Mouse (Mus musculus): ENCODE data around the gene Tph2.

The Tph2 gene

DNA sequence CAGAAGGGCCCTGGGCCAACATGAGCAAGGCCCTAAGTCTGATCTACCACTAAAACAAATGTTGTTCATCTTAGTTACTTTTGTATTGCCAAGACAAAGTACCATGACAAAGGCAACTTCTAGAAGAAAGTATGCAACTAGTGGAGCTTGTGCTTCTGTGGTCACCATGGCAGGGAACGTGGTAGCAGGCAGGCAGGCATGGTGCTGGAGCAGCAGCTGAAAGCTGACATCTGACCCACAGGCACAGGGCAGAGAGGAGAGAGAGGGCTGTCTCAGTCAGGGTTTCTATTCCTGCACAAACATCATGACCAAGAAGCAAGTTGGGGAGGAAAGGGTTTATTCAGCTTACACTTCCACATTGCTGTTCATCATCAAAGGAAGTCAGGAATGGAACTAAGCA is 56.9 kb downstream of the Tph2 start:
- no peak for DNase-seq

DNA sequence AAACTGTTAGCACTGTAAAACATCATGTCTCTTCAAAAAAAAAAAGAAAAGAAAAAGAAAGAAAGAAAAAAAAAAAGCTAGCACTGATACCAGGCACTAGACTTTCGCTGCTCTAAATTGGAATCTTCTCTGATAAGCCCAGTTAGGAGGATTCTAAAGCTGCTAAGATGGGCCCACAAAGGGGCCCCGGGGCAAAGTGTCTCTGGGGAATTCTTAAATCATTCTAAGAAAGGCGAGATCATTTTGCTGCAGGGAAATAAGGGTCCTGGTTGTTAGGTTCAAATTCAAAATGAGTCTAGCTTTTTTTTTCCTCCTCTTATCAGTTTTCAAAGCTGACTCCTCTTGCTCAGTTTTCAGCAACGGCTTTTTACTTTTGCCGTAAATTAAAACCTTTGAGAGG is 59.3 kb downstream of the Tph2 start:
- DNase-seq = no peak

DNA sequence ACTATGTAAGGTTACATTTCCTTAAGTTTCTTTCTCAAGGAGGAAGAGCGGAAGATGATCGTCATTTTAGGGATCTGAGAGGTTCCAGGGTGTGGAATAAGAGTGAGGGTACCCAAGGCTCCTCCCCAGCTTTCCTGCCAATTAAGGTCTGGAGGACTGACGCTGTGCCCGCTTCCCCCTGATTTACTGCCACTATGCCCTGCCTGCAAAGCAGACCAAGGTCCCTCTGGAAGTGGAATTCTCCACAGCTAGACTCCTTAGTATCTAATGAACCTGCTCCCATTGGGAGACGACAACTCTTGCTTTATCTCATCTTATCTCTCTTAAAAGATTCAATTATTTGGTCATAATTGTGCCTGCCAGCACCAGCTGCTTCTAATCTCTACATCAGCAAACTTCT is 59.8 kb downstream of the Tph2 start:
- DNase-seq = no peak

DNA sequence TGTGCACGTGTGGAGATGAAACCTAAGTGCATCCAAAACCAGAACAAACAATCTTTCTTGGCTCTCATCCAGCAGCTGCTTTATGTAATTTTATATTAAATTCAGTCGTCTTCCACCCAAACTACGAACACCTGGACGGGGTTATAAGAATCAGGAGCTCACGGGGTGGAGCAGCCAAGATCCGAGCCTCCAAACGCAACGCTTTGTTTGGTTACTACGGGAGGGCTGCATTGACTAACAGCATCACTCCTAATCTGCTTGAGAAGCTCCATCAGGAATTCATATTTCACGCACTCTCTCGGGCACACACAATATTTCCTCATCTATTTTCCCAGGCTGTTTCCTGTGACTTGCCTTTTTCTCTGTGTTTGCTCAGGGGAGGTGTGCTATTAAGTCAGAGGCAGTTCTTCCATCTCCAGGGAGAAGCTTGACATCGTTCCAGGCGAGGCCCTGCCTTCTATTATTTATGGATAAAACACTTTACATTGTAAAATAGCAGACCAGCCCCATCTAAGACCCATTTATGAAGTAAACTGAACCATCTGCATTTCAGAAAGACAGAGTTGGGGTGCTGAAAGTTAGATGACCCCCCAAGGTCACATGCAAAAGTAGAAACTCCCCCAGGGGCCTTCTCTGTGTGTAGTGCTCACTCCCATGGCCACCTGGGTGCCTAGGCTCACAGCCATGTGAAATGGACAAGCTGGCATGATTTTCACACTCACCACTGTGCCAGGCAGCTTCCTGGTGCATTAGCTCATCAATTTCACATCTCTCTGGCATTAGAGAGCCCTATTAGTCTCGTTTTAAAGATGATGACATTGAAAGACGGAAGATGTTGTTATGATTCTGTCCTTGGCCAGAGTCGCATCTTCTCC is 76.9 kb downstream of the Tph2 start:
- no peak for DNase-seq

DNA sequence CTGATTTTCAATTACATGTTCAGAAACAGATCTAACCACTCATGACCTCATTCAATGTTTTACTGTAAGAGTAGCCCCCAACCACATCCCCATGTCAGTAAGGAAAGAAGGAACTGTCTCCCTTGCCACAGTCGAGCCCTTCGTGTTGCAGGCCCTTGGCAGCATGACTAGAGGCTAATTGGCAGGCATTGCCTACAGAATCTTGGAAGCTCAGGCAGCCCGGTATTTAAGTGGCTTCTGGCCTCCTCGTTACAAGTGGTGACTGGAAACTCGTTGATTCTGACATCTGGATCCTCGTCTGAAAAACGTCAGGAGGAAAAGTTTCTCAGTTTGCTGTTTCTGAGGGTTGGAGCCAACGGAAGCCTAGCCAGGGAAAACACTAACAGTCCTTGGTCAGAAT is 80.6 kb downstream of the Tph2 start:
- DNase-seq = no peak

DNA sequence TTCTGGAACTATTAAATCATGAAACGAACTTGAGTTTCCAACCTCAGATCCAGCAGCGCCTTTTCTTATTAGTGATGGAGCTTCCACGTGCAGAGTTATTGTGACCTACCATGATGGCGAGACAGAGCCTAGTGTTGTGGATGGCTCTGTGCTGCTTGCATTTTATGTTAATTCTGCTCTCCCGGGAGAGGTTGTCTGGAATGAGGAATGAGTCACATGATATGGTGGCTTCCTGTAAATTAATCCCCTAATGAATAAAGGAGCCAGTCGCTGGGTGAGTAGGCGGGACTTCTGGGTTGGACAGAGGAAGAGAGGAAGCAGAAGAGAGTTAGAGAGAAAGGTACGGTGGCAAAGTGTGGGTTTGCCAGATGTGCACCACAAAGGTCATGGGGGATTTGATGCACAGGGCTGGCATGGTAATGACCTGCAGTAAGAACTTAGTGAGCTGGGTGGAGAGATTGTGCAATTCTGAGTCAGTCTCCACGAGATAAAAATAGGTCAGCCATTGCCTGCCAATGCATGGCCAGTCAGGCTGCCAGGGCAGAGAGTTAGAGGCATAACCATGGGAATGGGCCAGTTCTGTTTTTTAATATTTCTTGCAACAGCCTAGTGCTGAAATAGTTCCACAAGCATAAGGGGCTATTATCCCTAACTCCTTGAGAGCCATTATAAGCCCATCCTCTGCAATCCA is 84.8 kb downstream of the Tph2 start:
- DNase-seq = no peak

DNA sequence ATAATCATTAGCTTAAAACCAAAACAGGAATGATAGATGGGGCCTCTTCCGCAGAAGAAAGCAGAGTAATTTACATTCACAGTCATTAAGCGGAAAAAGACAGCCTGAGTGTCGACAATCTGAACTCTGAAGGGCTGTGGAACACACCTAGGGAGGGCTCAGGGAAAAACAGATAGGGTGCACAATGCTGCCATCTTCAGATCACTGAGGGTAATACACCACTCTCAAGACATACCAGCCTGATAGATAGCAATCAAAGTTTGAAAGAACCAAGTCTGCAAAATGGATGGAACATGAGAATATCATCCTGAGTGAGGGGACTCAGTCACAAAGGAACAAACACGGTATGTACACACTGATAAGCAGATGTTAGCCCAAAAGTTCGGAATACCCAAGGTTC is 87.7 kb downstream of the Tph2 start:
- peak; percentile 64 for DNase-seq

DNA sequence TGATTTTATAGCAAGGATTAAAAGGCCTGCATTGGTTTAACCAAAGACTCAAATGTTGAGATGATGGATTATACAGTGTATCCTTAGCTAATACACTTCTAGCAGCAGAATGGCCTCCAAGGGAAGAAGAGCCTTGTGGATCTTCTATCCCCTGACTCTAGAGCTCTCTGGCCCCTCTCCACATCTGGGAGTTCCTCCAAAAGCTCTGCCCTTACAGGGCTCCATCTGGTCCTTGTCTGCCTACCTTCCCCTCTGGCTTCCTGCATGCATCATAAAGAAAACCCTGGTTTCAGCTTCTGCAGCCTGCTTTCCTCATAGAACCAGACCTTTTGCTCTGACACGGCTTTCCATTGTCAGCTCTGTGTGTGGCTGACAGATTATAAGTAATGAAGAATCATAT is 88.6 kb downstream of the Tph2 start:
- DNase-seq = no peak

DNA sequence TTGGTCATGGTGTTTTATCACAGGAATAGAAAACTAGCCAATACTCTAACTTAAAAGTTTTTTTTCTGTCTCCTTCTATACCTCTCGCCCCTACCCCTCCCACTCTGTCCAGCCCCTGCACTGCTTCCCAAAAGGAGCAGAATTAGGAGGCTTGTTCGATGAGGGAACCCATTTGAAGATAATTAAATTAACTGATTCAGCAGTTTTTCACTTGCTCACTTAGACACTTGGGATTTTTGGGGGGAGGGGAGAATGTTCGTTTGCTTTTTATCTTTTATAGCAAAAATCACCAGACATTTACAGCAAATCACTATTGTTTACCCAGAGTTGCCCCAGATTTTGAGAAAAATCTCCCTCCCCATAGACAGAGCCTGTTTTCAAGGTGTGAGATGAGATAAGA is 106.6 kb downstream of the Tph2 start:
- DNase-seq = no peak

DNA sequence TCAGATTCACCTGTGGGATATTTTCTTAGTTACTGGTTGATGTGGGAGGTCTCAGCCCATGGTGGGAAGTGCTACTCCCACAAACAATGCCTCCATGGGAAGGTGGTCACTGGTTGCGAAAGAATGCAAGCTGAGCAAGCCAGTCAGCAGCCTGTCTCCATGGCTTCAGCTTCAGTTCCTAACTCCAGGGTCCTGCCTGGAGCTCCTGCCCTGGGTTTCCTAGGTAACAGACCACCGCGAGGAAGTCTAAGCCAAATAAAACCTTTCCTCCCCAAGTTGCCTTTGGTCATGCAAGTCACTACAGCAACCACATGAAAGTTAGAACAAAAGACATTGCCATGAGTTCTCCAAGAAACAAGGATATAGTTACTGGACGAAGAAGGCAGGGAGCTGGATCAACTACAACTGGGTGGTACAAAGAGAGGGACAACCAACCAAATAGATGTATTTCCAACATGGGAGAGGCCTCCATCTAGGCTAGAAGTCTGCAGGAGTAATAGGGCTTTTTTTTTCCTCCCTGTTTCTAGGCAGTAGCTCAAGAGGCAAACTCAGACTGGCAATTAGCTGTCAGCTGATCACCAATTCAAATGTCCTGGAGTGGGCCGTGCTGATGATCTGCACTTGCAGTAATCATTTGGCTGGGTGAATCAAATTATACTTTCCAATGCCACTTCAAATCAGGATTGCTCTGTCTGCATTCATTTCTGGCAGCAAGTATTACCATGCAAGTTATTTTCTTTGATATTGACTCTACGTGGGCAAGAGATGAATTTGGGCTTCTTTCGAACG is 115.5 kb downstream of the Tph2 start:
- no peak for DNase-seq

DNA sequence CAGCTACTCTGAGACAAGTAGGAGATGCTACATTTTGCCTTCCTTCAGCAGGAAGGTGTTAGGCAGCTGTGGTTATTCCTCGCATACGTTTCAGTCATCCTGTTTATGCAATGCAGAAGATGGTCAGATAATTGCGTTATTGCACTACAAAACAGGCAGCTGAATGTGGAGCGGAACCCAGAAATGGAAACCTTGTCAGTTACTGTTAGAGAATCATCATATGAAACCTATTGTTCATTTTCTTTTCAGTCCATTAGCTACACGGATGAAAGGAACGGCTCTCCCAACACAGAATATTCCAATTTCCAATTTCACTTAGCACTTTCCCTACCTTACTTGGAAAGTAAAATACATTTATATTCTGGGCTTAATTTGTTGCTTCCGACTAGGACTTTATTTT is 120.9 kb downstream of the Tph2 start:
- DNase-seq = no peak

DNA sequence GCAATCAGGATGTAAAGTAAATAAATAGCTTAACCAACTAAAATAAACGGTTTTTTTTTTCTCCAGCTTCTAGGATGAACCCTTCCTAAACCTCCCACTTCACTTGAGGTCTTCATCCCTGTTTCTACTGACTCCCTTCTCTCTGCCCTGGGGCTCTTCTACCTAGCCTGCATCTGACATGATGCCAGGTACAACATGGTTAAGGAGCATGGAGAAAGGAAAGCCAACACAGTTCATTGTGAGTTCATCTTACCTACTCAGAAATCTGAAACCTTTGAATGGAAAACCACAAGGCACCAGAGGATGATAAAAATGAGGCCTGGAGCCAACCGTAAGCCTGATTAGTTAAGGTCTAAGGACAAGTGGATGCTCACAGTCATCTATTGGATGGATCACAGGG is 123.3 kb downstream of the Tph2 start:
- DNase-seq = no peak

DNA sequence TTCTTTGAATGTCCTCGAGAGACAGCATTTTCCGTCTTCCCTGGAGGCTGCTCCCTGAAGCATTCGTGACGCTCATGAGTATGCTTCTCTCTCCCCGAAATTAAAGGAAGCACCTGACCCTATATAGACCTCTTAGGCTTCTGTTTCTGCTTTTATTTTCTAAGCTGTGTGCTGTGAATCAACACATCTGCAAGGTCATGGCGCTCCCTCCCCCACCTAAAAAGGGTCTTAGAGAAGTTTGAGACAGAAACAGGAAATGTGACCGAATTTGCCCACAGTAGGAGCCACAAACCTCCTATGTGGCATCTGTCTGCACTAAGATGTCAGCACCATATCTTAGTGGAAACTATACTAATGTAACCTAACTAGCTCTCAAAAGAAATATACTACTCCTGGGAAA is 124.1 kb downstream of the Tph2 start:
- DNase-seq = no peak

DNA sequence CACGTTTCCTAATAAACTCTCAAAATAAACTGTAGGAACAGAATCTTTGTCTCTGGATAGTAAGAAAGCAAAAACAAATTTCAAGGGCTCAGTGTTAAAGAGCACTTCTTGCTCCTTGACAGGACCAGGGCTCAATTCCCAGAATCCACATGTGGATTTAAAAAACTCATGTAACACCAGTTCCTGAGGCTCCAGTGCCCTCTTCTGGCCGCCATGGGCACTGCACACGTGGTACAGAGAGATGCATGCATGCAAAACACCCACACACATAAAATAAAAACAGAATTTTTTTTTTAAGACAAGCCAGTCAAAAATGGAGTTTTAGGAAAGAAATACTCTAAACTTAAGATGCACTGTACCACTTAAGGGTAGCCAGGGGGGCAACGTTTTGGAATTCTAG is 133.2 kb downstream of the Tph2 start:
- peak; percentile 3 for DNase-seq

DNA sequence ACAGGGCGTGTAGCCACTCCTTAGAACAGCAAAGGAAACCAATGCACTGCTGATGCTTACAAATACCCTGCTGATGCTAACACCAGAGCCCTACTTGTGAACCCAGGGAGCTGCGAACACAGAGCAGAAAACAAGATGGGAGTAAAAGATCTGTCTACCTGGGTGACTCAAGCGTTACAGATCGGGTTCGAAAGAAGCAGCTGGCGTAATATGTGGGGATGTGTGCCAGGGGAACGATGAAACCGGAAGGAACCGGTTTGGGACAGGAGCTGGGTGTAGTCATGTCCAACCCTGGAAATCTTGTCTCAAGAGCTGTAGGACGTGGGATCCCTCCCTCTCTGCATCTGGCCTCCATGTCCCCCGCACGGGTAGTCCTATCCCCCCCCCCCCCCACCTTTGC is 134.1 kb downstream of the Tph2 start:
- no peak for DNase-seq

DNA sequence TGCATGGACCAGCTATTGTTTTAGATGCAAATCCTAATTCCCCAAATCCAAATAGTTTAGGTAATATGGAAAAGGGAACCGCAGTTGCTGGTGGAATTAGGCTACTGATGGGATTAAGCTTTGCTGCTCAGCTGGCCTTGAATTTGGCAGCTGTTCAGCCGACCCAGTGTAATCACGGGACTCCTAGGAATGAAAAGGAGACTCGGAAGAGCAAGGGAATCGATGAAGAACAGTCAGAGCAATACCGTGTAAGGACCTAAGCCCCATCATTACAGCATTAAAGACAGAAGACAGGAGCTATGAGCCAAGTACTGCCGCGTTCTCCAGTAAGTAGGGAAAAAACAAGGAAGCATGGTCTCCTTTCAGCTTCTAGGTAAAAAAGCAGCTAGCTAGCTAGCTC is 134.6 kb downstream of the Tph2 start:
- DNase-seq = no peak

DNA sequence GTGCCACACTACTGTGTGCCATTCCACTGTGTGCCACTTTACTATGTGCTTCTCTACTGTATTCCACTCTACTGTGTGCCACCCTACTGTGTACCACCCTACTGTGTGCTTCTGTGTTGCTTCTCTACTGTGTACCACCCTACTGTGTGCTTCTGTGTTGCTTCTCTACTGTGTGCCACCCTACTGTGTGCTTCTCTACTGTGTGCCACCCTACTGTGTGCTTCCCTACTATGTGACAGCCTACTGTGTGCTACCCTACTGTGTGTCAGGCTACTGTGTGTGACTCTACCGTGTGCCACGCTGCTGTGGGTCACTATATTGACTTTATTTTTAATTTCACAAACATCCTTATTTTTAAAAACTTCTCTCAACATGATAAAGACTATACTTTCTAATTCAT is 136.3 kb downstream of the Tph2 start:
- no peak for DNase-seq

DNA sequence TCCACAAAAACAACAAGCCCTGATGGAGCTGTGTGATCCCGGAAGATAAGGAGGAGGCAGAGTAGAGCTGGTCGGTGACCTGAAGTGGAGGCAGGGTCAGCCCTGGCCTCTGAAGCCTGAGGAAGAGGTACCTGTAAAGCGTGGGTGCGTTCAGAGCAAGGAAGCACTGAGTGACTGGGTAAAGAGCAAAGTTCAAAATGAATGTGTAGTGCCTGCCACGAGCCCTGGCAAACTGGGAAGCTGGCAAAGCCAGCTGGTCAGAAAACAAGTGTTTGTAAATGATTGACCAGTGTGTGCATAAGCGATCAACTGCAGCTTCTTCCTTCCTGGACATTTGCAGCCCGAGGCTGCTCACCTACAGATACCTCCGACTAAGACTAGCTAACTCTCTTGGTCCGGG is 149.1 kb downstream of the Tph2 start:
- DNase-seq = peak; percentile 78

Measured in kidney, adult 9 months (tissue).